Mouse (Mus musculus): Measurements from ENCODE around the gene Gm21887.
"Not testable (repeated sequence)": the region's sequence is repeated elsewhere in the genome, so short reads cannot be mapped to it uniquely, and the experiment has no call there.

The Gm21887 gene

DNA sequence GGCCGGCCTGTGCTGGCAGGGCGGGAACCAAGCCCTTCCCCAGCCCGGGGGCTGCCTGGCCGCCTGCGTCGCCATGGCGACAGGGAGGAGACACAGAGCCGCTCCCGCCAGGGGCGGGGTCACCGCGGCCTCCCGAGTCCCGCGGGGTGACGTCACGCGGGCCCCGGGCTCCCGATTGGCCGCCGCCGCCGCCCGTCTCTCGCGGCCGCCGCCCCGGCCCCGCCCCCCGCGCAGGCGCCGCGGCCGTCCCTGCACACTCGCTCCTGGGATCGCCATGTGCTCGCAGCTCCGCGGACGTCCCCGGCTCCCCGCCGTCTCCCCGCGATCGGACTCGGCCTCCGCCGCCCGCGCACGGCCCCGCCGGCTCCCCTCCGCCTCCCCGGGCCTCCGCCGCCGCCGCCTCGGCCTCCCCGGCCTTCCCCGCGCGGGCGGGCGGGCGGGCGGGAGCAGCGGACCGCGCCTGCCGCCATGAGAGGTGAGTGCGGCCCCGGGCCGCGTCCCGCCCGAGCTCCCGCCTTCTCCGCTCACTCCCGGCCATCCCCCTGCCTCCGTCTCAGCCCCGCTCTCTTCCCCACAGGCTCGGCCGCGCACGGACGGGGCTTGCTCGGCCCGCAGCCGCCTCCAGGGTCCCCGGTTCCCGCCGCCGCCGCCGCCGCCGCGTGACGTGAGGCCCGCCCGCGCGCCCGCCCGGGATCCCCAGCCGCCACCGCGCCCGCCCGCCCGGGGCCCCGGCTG is at the start of gene Gm21887:
Gm21887 (plus strand) TSS at position 644 of the 735 bp plus-strand sequence.
- in situ Hi-C loops (cut with MboI; ENCODE audit: unreplicated experiment in 2 of 2) = not testable (repeated sequence)

DNA sequence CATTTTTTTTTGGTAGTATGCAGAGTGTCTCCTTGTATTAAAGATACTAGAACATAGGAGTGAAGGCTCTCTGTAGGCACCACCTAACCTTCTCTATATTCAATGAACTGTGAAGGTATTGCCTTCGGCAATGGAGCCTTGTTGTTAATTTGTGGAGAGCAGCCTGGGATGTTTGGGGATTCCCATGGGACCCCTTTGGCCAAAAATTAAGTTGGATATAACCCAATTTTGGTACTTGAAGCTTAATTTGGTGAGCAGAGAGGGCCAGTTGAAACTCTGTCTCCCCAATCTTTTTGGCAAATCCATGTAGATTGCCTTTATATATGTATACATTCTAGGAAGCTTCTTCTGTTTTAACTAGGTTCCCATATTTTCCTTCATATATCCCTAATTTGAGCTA is 40.1 kb upstream of the Gm21887 start:
- in situ Hi-C loops (cut with MboI; ENCODE audit: unreplicated experiment in 2 of 2) = no loop called here

DNA sequence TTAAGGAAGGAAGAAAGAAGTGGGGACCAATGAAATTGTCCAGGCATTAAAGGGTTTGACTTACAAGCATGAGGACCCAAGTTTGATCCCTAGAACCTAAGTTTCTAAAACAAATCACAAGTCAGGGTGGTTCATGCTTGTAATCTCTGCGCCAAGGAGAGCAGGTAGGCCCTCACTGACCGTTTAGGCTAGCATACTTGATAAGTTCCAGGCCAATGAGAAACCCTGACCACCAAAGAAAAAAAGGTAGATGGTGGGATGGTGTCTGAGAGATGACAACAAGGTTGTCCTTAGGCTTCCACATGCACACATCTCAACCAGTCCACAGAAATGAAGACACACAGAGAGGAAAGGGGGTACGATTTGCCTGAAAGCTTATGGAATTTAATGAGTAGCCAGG is 39.7 kb upstream of the Gm21887 start:
- in situ Hi-C loops (cut with MboI; ENCODE audit: unreplicated experiment in 2 of 2) = not testable (repeated sequence)

- in situ Hi-C loops (cut with MboI; ENCODE audit: unreplicated experiment in 2 of 2) = not testable (repeated sequence)
Measured at GRCm38 (mm10) chrX:169970546-169970945, 38.9 kb upstream of the Gm21887 start.

- in situ Hi-C loops (cut with MboI; ENCODE audit: unreplicated experiment in 2 of 2) = not testable (repeated sequence)
Measured at GRCm38 (mm10) chrX:169971562-169971961, 37.9 kb upstream of the Gm21887 start.

GRCm38 (mm10) chrX:169972131-169972530 is 37.3 kb upstream of the Gm21887 start:
- in situ Hi-C loops (cut with MboI; ENCODE audit: unreplicated experiment in 2 of 2) = not testable (repeated sequence)

- in situ Hi-C loops (cut with MboI; ENCODE audit: unreplicated experiment in 2 of 2) = not testable (repeated sequence)
Measured at GRCm38 (mm10) chrX:169972791-169973494, 36.5 kb upstream of the Gm21887 start.

- in situ Hi-C loops (cut with MboI; ENCODE audit: unreplicated experiment in 2 of 2) = not testable (repeated sequence)
Measured at GRCm38 (mm10) chrX:169973806-169974205, 35.7 kb upstream of the Gm21887 start.

- in situ Hi-C loops (cut with MboI; ENCODE audit: unreplicated experiment in 2 of 2) = not testable (repeated sequence)
Measured at GRCm38 (mm10) chrX:169974456-169974855, 35.0 kb upstream of the Gm21887 start.

- in situ Hi-C loops (cut with MboI; ENCODE audit: unreplicated experiment in 2 of 2) = loop anchor here (5.0 kb wide), 2 partner anchors 173 to 648 kb away; no protein-coding TSS in a partner anchor
Measured at GRCm38 (mm10) chrX:169974974-169975373, 34.5 kb upstream of the Gm21887 start.

- in situ Hi-C loops (cut with MboI; ENCODE audit: unreplicated experiment in 2 of 2) = loop anchor here (5.0 kb wide), 2 partner anchors 173 to 648 kb away; no protein-coding TSS in a partner anchor
Measured at GRCm38 (mm10) chrX:169975681-169976131, 33.8 kb upstream of the Gm21887 start.

DNA sequence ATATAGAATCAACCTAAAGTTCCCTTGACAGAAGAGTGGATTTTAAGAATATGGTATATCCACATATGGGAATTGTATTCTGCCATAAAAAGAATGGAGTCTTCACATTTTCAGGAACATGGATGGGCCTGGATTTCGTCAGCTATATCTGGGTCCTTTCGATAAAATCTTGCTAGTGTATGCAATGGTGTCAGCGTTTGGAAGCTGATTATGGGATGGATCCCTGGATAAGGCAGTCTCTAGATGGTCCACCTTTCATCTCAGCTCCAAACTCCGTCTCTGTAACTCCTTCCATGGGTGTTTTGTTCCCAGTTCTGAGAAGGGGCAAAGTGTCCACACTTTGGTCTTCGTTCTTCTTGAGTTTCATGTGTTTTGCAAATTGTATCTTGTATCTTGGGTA is 33.1 kb upstream of the Gm21887 start:
- in situ Hi-C loops (cut with MboI; ENCODE audit: unreplicated experiment in 2 of 2) = loop anchor here (5.0 kb wide), 2 partner anchors 174 to 649 kb away; no protein-coding TSS in a partner anchor

DNA sequence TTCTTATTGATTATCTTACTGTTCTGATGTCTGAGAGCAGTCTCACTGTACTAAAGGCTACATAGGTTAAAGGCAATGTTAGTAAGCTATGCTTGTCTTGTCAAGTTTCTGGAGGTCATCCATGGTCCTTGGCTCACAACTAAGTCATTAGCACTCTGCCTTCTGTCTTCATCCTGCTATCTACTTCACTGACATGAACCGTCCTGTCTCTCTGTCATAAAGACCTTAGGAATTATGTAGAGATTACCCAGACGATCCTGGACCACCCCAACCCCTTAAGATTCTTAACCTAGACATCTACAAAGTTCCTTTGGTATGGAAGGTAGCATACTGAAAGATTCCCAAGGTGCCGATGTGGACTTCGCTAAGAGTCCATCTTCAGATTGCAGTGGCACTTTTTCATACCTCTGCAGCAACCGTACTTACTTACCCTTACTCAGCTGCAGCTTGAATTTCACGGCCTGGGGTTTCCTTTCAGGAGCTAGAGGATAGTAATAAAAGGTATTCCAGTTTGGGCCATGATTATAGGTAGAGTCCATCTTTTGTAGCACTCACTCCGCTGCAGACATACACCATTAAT is 31.5 kb upstream of the Gm21887 start:
- in situ Hi-C loops (cut with MboI; ENCODE audit: unreplicated experiment in 2 of 2) = loop anchor here (5.0 kb wide), 2 partner anchors 176 to 651 kb away; no protein-coding TSS in a partner anchor

GRCm38 (mm10) chrX:169978436-169979381 is 30.8 kb upstream of the Gm21887 start:
- in situ Hi-C loops (cut with MboI; ENCODE audit: unreplicated experiment in 2 of 2) = loop anchor here (5.0 kb wide), 2 partner anchors 176 to 651 kb away; no protein-coding TSS in a partner anchor

DNA sequence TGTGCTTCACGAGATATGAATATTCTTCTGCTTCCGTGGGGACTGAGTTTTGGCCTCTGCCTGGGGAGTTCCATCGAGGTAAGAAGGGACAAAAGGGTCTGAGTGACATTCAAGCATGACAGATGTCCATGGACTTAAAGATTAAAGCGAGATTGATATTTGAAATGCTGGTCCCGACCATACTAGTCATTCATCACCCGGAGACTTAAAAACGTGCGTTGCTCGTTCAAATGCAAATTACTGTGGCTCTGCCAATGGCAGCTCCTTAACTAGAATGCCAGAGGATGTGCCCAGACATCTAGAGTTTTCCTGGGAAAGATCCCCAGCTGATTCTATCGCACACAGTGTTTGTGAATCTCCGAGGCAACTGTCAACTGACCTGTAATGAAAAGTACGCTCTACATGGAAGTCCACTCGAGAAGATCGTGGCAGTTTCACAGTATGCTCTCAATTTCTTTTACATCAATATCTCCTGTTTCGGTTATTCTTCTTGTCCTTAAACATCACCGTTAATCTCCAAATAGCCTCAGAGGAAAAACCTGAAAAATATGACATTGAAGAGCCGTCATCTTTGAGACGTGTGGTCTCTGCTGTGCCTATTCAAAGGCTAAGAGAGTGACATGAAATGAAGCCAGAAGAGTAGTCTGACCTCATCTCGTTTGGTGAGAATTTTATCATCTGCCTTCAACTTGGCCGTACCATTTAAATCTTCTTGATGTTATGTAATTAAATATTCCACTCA is 29.8 kb upstream of the Gm21887 start:
- in situ Hi-C loops (cut with MboI; ENCODE audit: unreplicated experiment in 2 of 2) = loop anchor here (5.0 kb wide), 3 partner anchors 177 to 657 kb away; partner anchors contain the start of gene Hccs (in 1 of the 2)

GRCm38 (mm10) chrX:169980203-169980556 is 29.3 kb upstream of the Gm21887 start:
- in situ Hi-C loops (cut with MboI; ENCODE audit: unreplicated experiment in 2 of 2) = loop anchor here in 1 of 2 experiments (5.0 kb wide), 1 partner anchor 658 kb away; the partner anchor contains the start of gene Hccs

DNA sequence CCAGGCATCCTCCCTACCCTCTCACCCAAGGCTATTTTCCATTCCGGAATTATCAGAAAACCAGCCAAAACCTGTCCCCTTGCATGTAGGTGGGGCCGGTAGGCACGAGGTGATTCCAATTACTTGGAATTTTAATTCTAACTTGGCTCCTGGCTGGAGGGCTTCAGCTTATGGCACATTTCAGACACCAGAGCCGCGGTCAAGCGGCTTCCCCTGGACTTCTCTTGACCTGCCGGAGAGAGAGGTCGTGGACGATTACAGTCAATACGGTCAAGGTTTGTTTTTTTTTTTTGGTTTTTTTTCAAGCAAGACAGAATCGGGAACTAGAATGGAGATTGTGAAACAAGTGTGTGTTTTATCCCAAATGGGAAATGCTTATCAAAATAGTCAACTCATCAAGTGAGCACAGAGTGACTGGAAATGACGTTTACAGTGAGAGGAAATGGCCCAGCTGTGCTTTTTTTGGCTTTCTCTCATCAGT is 28.6 kb upstream of the Gm21887 start:
- in situ Hi-C loops (cut with MboI; ENCODE audit: unreplicated experiment in 2 of 2) = loop anchor here in 1 of 2 experiments (5.0 kb wide), 1 partner anchor 659 kb away; the partner anchor contains the start of gene Hccs

DNA sequence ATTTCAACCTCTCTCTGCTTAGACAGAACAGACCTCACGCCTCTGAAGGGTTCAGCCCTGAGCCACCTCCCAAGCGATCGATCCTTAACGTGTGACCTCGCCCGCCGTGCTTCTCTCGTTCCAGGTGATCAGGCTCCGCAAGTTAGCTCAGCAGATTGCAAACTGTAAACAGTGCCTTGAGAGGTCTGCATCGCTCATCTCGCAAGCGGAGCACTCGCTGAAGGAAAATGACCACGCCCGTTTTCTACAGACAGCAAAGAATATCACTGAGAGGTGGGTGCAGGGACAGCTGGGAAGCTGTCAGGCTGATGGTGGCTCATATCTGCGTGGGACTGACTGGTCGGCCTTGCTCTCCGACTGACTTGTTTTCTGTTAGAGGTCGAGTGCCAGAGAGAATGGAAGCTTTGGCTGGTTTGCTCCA is 27.7 kb upstream of the Gm21887 start:
- in situ Hi-C loops (cut with MboI; ENCODE audit: unreplicated experiment in 2 of 2) = loop anchor here in 1 of 2 experiments (5.0 kb wide), 1 partner anchor 659 kb away; the partner anchor contains the start of gene Hccs

All from v-Abl transformed pro-B cells (cell line).